Mouse (Mus musculus) hindbrain, embryonic 14.5 days (tissue): ENCODE measurements around the gene Vwa3a. TPM values are rescaled to one million over a fixed set of nuclear protein-coding genes. Genes with fewer than 3 reads are reported as not detected.

Source experiments
- ATAC-seq: fragments of 200-750 bp; cut with Nextera tagmentation; 2 replicates; pipeline ENCODE4 v1.8.0; 2017; ENCODE audit warnings: moderate number of reproducible peaks, mild to moderate bottlenecking, moderate TSS enrichment, moderate library complexity; ENCODE audit not compliant: low FRiP score
- DNase-seq: peaks from one replicate; pipeline ENCODE4 v3.0.0-alpha.2; 2015; ENCODE audit warnings: low spot score
- H3K27ac ChIP-seq: fragments of 300-500 bp; sonication (generic); 2 replicates; pipeline ENCODE4 v1.5.1; 2014; ENCODE audit warnings: mild to moderate bottlenecking, moderate library complexity
- H3K27me3 ChIP-seq: fragments of 300-500 bp; sonication (generic); 2 replicates; pipeline ENCODE4 v1.6.1; 2014; ENCODE audit warnings: mild to moderate bottlenecking, low read length, mixed read lengths; ENCODE audit not compliant: control insufficient read depth, insufficient read depth
- H3K36me3 ChIP-seq: fragments of 300-500 bp; sonication (generic); replicated peaks from 2 replicates; pipeline ENCODE4 v1.6.1; 2014; ENCODE audit not compliant: control insufficient read depth, insufficient read depth
- H3K4me1 ChIP-seq: fragments of 300-500 bp; sonication (generic); replicated peaks from 2 replicates; pipeline ENCODE4 v1.6.1; 2014; ENCODE audit warnings: antibody characterized with exemption, low read length, mixed read lengths; ENCODE audit not compliant: control insufficient read depth, insufficient read depth
- H3K4me2 ChIP-seq: fragments of 300-500 bp; sonication (generic); replicated peaks from 2 replicates; pipeline ENCODE4 v1.6.1; 2014; ENCODE audit warnings: mild to moderate bottlenecking, moderate library complexity
- H3K4me3 ChIP-seq: fragments of 300-500 bp; sonication (generic); replicated peaks from 2 replicates; pipeline ENCODE4 v1.5.1; 2014; ENCODE audit warnings: mild to moderate bottlenecking, low read length
- H3K9ac ChIP-seq: fragments of 300-500 bp; sonication (generic); 2 replicates; pipeline ENCODE4 v1.6.1; 2014
- H3K9me3 ChIP-seq: fragments of 300-500 bp; sonication (generic); 2 replicates; pipeline ENCODE4 v1.6.1; 2016; ENCODE audit warnings: low read length; ENCODE audit not compliant: control insufficient read depth
- WGBS: fragments of 180-500 bp; shearing (Covaris S2); extraction: QIAGEN DNeasy Blood & Tissue Kit; methylation state at CpG from one replicate; pipeline ENCODE4 v1.1.7; 2014; 5-methylcytosine and 5-hydroxymethylcytosine counted together
- polyA plus RNA-seq: library from polyadenylated mRNA; unstranded; fragments of >200 nt; fragmentation: Nextera tagmentation; extraction: Ambion mirVana; gene quantifications from 2 replicates; pipeline ENCODE4 v1.2.1, GENCODE M21; 2014

Vwa3a gene
- 2.0 and 2.6 TPM in 2 replicates for polyA plus RNA-seq

DNA sequence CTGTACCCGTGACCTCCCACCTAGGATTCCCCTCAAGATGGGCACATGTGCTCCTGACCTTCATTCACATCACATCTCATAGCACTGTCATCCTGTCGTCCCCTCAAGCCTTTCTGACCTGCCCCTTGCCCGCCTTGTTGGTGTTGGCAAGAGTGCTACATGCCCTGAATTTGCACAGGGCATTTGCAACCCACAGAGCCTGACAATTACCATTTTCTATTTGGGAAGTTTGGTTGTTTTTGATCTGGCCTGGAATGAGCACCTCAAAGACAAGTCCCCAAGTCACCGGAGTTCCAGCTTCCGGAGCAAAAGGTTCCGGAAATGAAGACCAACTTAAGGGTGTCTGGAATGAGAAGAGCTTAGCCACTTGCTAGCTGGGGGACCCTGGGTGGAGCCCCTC lies at the start of gene Vwa3a:
Gene Vwa3a (plus strand): TSS at position 301 of the 400 bp plus-strand sequence.
- 80% methylated on average over 6 of the region's 6 CpGs for WGBS
- no peak for ATAC-seq
- Histone ChIP-seq H3K4me2 (no peak within 1 kb of the TSS), H3K27ac (no peak within 1 kb of the TSS), H3K4me3 (no peak within 1 kb of the TSS), H3K4me1 (peaks cover 7% of the 10 kb centered on the region; the same call in 1 of the 2 replicates), H3K9ac (no peak within 1 kb of the TSS), H3K27me3 (no peaks in the 10 kb centered on the region), H3K36me3 (0 out of 2 replicates have a peak, but pooled peaks cover 4% of the 10 kb centered on the region), H3K9me3 (no peaks in the 10 kb centered on the region)
- DNase-seq = no peak

- Histone ChIP-seq H3K9ac (no peak overlapping the region), H3K4me1 (0 out of 2 replicates have a peak, but pooled peaks cover 2% of the 10 kb centered on the region), H3K9me3 (no peaks in the 10 kb centered on the region), H3K27me3 (no peaks in the 10 kb centered on the region), H3K4me3 (no peak overlapping the region), H3K4me2 (no peak overlapping the region), H3K27ac (no peak overlapping the region), H3K36me3 (peaks cover 7% of the 10 kb centered on the region)
- ATAC-seq = no peak
- WGBS = 71% methylated on average over 4 of the region's 4 CpGs
- no peak for DNase-seq
Observed at GRCm38 (mm10) chr7:120690634-120691033, 48.5 kb upstream of the Vwa3a start.

DNA sequence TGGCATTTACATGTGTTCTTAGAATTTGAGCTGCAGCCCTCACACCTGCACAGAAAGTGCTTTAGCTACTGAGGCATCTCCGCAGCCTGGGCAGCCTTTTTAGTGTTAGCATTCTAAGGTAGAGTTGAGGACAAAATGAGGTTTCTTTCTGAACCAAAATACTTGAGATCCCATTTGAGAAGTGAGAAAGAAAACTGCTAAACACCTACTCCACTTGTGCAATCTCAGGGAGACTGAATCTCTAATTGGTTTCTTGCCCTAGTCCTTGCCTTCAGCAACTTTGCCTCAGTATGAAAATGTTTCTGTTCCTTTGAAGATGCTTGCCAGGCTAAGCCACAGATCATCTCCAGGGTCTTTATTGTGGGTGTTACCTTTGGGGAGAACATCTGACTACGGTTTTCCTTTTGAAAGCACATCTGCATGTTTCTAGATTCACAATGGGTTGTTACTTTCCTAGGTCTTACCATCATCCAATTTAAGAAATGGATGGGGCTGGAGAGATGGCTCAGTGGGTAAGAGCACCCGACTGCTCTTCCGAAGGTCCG lies 45.2 kb upstream of the Vwa3a start:
- ATAC-seq = no peak
- Histone ChIP-seq H3K9ac (no peak overlapping the region), H3K27me3 (no peaks in the 10 kb centered on the region), H3K27ac (no peak overlapping the region), H3K4me2 (no peak overlapping the region), H3K36me3 (peaks cover 7% of the 10 kb centered on the region), H3K4me1 (no peaks in the 10 kb centered on the region), H3K9me3 (no peaks in the 10 kb centered on the region), H3K4me3 (no peak overlapping the region)
- over 99% methylated on average over 5 of the region's 5 CpGs for WGBS
- no peak for DNase-seq

- Histone ChIP-seq H3K9ac (no peak overlapping the region), H3K4me3 (no peak overlapping the region), H3K27ac (no peak overlapping the region), H3K4me1 (no peaks in the 10 kb centered on the region), H3K4me2 (no peak overlapping the region), H3K36me3 (peaks cover 7% of the 10 kb centered on the region), H3K9me3 (no peaks in the 10 kb centered on the region), H3K27me3 (no peaks in the 10 kb centered on the region)
- 22% methylated on average over 6 of the region's 6 CpGs for WGBS
- DNase-seq (no peak), ATAC-seq (no peak)
Observed at GRCm38 (mm10) chr7:120695196-120695595, 43.9 kb upstream of the Vwa3a start.

DNA sequence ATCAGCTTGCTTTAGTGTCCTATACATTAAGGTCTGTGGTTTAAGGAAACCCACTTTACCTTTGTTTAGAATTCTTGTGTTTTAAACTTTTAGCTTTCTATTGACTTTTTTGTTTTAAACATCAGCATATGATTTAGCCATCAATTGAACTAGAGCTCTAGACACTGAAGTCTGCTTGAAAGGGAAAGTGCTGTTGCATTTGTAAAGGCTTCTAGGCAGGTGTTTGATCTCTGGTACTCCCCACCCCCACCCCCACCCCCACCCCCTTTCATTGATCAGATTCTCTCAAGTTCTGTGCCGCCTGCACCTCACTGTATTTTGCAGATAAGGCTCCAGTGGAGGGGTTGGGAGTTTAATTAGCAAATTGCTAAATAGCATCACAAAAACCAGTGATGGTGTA lies 43.5 kb upstream of the Vwa3a start:
- Histone ChIP-seq H3K27ac (no peak overlapping the region), H3K4me2 (no peak overlapping the region), H3K27me3 (no peaks in the 10 kb centered on the region), H3K4me3 (no peak overlapping the region), H3K9ac (no peak overlapping the region), H3K9me3 (no peaks in the 10 kb centered on the region), H3K4me1 (no peaks in the 10 kb centered on the region), H3K36me3 (peaks cover 7% of the 10 kb centered on the region)
- DNase-seq (no peak), ATAC-seq (no peak)
- 52% methylated on average over 1 of the region's 1 CpGs for WGBS

DNA sequence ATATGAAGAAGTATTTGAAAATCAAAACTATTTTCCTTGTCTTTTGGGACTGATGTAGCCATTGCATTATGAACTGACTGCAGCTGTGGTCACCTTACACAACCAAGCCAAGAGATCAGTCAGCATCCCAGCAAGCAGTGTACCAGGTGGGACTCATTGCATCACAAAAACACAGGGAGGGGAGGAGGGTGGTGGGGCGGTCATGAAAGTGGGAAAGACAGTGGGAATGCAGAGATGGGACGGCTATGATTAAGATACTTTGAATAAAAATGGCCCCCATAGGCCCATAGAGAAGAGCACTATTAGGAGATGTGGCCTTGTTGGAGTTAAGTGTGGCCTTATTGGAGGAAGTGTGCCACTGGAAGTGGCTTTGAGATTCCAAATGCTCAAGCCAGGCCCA lies 42.8 kb upstream of the Vwa3a start:
- H3K4me2 ChIP-seq = no peak overlapping the region
- 83% methylated on average over 2 of the region's 2 CpGs for WGBS
- DNase-seq (no peak), ATAC-seq (no peak)
- no peak overlapping the region for H3K9ac ChIP-seq
- no peaks in the 10 kb centered on the region for H3K9me3 ChIP-seq
- no peaks in the 10 kb centered on the region for H3K4me1 ChIP-seq
- no peaks in the 10 kb centered on the region for H3K27me3 ChIP-seq
- H3K4me3 ChIP-seq = no peak overlapping the region
- H3K36me3 ChIP-seq = peaks cover 7% of the 10 kb centered on the region
- no peak overlapping the region for H3K27ac ChIP-seq

DNA sequence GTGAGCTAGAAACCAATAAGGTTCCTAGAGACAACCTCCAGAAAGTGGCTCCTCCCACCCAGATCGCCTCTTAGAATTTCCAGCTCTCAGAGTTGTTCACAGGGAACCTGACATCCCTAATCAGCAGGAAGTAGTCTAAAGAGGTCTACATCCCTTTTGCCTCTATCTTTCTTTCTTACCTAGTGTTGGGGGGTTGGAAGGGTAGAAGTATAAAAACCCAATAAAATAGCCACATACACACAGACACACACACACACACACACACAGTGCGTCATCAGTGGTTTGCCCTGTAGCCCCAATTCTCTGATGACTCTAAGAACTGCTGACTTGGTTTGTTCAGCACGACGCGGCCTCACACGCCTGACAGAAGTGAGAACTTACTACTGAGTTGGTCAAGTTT lies 39.5 kb upstream of the Vwa3a start:
- Histone ChIP-seq H3K27ac (no peak overlapping the region), H3K4me1 (no peaks in the 10 kb centered on the region), H3K4me3 (no peak overlapping the region), H3K36me3 (no peaks in the 10 kb centered on the region), H3K9me3 (no peaks in the 10 kb centered on the region), H3K4me2 (no peak overlapping the region), H3K9ac (no peak overlapping the region), H3K27me3 (no peaks in the 10 kb centered on the region)
- no peak for ATAC-seq
- whole genome bisulfite sequencing = 95% methylated on average over 6 of the region's 6 CpGs
- no peak for DNase-seq

DNA sequence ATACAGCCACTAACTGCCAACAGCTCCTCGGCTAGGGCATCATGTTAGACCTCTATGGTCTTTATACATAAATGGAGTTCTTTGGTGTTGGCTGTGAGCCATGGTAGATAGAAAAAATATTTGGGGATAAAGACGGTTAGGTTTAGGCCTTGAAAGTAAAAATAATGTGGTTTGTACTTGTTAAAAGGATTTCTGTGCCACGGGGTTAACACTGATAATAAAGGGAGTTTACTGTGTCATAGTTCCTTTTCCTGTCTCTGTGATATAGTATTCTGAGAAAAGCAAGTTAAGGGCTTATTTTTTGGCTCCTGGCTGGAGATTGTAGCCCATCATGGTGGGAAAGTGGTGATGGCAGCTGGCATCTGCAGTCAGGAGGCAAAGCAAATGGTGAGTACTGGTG lies 35.2 kb upstream of the Vwa3a start:
- H3K4me1 ChIP-seq = no peaks in the 10 kb centered on the region
- H3K9ac ChIP-seq = no peak overlapping the region
- H3K4me3 ChIP-seq = no peak overlapping the region
- ATAC-seq (no peak), DNase-seq (no peak)
- 89% methylated on average over 3 of the region's 3 CpGs for WGBS
- no peak overlapping the region for H3K27ac ChIP-seq
- no peaks in the 10 kb centered on the region for H3K9me3 ChIP-seq
- no peak overlapping the region for H3K4me2 ChIP-seq
- no peaks in the 10 kb centered on the region for H3K27me3 ChIP-seq
- H3K36me3 ChIP-seq = no peaks in the 10 kb centered on the region

DNA sequence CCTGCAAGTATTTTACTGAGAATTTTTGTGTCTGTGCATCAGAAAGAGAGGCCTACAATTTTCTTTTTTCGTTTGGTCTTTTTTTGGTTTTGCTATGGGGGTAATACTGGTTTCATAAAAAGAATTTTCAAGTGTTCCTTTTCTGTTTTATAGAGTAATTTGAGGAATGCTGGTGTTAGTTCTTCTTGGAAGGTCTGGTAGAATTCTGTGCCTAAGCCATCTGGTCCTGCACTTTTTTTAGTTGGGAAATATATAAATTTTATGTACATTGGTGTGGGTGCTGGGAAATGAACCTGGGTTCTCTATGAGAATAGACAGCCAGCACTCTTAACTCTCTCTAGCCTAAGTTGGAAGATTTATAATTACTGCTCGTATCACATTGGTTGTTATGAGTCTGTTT lies 27.0 kb upstream of the Vwa3a start:
- no peaks in the 10 kb centered on the region for H3K9me3 ChIP-seq
- ATAC-seq (no peak), DNase-seq (no peak)
- no peaks in the 10 kb centered on the region for H3K36me3 ChIP-seq
- H3K9ac ChIP-seq = no peak overlapping the region
- WGBS = 97% methylated on average over 2 of the region's 2 CpGs
- H3K4me3 ChIP-seq = no peak overlapping the region
- no peak overlapping the region for H3K4me2 ChIP-seq
- no peak overlapping the region for H3K27ac ChIP-seq
- no peaks in the 10 kb centered on the region for H3K4me1 ChIP-seq
- no peaks in the 10 kb centered on the region for H3K27me3 ChIP-seq

- no peak for DNase-seq
Observed at GRCm38 (mm10) chr7:120713225-120713624, 25.9 kb upstream of the Vwa3a start.

More at GRCm38 (mm10) chr7:120713225-120713624, 25.9 kb upstream of the Vwa3a start:
- H3K27ac ChIP-seq = no peak overlapping the region
- no peaks in the 10 kb centered on the region for H3K27me3 ChIP-seq
- H3K4me2 ChIP-seq = no peak overlapping the region
- H3K36me3 ChIP-seq = no peaks in the 10 kb centered on the region
- H3K9me3 ChIP-seq = no peaks in the 10 kb centered on the region
- H3K4me3 ChIP-seq = no peak overlapping the region
- WGBS = 98% methylated on average over 2 of the region's 2 CpGs
- H3K9ac ChIP-seq = no peak overlapping the region
- no peak for ATAC-seq
- H3K4me1 ChIP-seq = no peaks in the 10 kb centered on the region
